Mouse (Mus musculus) yolk sac, embryonic 10.5 days (tissue): Measurements from ENCODE around the gene Nbr1.
"Not testable (repeated sequence)": the region's sequence is repeated elsewhere in the genome, so short reads cannot be mapped to it uniquely, and the experiment has no call there.

Experiments
- DNase-seq: peaks from one replicate; pipeline ENCODE4 v3.0.0-alpha.2; 2017; ENCODE audit warnings: low spot score

Gene Nbr1

DNA sequence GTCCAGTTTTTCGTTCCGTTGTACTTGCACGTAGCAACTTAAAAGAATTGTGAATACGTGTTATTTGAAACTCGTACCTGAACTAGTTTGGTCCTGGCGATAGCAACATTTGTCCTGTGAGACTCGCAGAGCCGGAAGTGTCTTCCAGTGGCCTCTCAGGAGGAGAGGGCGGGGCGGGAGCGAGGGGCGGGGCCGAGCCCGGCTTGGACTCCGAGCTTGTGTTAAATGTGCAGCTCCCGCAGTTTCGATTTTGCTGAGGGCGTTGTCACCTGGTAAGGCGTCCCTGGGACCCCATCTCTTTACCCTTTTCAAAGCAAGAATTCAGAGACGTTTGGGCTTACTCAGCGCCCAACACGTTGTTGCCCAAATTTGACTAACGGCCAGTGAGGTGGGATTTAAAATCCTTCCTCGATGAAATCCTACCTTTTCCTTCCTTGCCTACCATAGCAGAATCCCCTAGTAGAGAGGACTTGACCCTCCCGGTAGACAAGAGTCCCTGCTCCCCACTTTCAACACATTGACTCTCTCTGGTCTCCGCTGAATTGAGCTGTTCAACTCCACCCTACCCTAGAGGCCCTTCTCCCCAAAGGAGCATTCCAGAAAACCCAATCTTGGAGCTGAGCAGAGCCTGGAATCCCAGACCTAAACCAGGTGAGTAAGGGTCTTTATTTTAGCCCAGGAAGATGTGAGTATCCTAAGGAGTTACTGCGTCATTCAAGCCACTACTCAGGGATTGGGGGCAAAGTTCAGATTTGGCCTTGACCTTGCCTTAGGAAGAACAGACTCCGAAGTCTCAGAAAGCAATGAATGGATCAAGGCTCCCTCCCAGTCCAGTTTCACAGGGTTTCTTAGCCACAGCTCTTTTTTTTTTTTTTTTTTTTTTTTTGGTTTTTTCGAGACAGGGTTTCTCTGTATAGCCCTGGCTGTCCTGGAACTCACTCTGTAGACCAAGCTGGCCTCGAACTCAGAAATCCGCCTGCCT, 30.4 kb downstream of the Nbr1 start, which contains the start of gene Tmem106a:
Gene Tmem106a (plus strand): TSS at position 189 of the 982 bp plus-strand sequence.
- DNase-seq: peak; percentile 93

DNA sequence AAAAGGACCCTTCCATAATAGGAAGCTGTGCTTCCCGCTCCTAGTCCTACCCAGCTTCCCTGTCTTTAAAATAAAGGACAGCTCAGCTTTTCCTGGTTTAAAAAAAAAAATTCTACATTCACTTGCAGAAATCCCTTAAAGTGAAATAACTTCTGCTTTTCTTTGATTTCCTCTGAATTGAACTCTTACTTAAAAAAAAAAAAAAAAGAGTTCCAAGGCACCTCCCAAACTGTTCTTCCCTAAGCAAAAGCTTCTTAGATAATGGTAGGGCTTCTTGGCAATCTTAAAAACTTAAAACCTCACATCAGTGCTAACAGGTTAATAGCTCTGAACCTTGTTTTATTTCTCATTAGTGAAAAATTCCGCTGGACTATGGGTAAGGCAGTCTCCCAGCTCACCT, 31.3 kb downstream of the Nbr1 start:
- DNase-seq: no peak

DNA sequence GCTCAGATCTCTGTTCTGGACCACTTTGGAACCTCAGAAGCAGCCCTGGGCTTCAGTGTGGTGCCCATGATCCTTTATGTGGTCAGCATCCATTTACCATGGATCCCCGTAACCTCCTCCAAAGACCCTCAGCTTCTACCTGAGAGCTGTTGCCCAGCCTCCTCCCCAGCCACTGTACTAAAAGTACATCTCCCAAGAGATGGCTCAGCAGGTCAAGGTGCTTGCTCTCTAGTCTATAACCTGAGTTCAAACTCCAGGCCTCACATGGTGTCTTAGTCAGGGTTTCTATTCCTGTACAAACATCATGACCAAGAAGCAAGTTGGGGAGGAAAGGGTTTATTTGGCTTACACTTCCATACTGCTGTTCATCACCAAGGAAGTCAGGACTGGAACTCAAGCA, 33.1 kb downstream of the Nbr1 start:
- DNase-seq: peak; percentile 66

DNA sequence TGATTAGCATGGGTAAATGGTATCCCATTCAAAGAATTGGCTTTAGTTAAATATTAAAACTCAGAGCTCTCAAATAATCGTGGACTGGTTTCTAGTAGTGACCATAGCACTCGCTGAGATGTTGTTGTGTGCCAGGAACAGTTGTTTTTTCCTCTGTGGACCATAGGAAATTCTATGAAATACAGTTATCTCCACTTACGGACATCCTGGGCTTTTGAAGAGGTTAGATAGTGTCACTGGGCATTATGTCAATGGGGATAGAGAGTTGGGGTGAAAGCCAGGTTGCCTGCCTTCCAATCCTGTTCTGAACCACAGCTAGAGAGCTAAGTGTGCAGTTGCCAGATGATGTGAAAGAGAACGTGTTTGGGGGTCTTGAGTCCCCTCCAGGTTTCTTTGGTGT, 33.9 kb downstream of the Nbr1 start:
- no peak for DNase-seq

DNA sequence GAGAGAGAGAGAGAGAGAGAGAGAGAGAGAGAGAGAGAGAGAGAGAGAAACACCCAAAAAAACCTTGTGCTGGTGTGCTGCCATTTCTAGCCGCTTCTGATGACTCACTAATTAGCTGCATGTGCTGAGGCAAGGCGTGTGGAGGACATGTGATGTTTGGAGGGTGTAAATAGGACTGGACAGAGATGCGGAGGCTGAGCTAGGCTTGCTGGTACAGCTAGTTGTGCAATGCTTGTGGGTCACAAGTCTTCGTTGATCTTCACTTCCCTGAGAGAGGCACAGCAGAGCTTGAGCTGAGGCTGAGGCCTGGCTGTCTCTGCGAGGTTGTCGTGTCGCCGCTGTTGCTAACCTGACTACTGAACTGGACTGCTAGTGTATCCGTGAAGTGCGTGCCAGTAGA, 35.7 kb downstream of the Nbr1 start:
- peak; percentile 80 for DNase-seq

DNA sequence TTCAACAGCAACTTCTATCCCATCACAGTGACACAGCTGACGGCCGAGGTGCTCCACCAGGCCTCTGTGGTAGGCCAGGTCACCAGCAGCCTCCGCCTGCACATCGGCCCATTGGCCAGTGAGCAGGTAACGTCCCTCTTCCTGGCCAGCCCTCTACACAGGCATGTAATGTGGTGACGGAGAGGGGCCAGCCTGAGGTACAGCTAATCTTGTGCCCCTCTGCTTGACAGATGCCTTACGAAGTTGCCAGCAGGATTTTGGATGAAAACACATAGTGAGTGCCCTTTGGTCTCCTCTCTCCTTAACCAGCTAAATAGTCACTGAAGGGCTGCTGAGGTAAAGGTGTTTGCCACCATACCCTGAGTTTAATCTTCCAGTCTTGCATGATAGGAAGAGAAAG, 36.9 kb downstream of the Nbr1 start:
- no peak for DNase-seq

DNA sequence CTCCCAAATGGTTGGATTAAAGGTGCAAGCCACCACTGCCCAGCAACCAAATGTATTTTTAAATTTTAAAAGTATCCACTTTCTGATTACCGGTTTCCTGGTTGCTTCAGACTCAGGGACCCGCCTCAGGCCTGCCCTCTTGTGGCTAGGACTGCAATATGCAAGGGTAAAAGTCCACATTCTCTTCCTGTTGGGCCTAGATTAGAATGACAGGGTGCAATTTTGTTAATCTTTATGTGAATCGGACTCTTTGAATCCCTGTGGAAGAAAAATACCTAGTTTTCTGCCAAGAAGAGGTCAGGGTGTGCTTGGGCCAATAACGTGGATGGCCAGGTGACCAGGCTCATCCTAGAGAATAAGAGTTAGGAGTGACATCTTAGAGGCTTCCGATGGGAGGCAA, 37.5 kb downstream of the Nbr1 start:
- DNase-seq: peak; percentile 86

DNA sequence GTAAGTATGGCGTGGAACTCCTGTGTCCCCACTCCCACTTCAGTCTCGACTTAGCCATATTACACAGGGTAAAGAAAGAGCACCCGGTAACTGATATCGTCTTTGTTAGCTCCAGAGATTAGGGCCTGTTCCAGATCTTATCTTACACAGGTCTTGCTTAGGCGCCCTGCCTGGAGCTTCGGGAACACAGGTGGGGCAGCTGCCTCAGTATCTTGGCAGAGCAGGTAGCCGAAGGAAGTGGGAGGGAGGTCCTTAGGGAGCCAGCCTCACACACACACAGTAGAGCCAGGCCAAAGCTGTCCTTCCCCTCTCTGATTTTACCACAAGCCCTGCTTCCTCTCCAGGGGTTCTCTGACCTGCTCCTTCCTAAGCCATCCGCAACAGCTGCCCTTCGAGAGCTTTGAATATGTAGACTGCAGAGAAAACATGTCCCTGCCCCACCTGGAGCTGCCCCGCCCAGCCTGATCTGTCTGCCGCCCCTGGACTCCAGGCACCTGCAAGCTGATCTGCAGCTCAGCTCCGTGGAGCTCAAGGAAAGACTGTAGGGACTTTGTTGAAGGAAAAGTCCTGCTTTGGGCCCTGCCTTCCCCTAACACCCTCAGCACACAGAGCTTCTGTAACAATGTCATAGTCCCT, 38.2 kb downstream of the Nbr1 start:
- DNase-seq: no peak

DNA sequence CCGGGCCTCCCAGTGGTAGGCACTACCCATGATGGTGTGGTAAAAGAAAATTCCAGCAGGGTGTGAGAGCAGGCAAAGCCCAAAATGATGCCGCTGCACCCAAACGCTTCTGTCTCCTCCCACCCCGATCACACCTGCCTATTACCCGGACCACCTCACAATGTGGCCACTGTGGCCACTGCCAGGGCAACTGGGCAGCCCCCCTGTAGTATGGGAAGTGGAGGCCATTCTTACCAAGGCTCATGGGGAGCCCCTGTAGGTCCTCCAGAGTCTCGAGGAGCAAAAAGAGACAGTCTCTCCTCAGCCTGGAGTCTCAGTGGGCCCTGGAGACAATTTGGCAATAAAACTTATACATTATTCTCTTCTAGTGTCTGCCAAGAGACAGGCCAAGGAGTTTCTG, 47.2 kb downstream of the Nbr1 start, which contains the start of gene Gm11634:
Gene Gm11634 (minus strand): TSS at position 101 of the 400 bp plus-strand sequence.
- DNase-seq: no peak

DNA sequence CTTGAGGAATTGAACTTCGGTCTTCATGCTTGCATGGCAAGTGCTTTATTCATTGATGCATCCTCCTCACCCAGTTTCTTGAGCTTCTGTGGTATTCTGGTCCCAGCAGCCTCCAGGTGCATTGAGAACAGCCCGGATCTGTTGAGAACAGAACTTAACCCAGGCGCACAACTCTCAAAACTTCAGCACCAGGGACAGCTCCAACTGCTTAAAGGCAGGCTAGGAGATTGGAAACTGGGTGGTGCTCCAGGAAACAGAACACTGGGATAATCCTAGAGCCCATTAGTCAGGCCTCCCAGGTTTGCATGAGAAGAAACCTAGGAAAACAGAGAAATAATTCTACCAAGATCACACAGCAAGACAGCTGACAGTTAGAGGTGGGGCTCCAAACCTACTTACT, 50.5 kb downstream of the Nbr1 start:
- peak; percentile 70 for DNase-seq

DNA sequence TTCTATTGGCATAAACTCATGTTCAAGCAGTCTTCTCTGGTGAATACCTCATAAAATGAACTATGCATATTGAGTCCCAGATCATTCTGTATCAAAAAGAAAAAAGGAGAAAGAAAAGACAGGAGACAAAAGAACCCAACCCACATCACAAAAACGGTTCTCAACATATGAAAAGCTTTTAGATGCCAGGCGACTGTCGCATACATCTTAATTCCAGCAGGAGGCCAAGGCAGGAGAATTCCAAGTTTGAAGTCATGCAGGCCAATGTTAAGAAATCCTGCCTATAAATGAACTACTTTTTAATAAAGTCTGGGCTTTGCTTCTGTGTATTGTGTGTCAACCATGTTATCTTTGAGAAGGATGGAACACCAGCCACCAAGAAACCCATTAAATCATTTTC, 52.2 kb downstream of the Nbr1 start:
- no peak for DNase-seq

DNA sequence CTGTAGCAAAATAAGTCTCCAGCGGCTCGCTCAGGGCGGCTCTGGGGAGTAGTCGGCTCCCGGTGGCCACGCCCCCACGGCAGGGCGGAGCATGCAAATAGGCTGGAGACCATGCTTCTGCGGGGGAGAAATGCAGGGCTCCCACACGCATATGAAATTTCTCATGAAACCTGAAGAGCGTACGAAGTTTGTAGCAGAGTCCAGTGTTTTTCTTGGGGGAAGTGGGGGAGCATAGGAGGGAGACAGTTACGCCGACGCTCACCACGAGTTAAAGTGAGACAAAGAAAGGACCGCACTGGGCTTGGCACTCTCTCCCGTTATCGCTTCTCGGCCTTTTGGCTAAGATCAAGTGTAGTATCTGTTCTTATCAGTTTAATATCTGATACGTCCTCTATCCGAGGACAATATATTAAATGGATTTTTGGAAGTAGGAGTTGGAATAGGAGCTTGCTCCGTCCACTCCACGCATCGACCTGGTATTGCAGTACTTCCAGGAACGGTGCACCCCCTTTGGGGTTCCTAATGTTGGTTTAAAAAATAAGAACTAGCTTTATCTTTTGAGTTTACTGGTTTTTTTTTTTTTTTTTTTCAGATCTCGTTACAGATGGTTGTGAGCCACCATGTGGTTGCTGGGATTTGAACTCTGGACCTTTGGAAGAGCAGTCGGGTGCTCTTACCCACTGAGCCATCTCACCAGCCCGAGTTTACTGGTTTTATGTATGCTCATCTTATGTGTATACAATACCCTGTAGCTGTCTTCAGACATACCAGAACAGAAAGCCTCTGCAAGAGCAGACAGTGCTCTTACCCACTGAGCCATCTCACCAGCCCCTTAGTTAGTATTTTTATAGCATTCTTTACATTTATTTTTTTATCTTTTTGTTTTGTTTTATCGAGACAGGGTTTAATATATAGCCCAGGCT, 52.8 kb downstream of the Nbr1 start:
- DNase-seq: peak; percentile 89

DNA sequence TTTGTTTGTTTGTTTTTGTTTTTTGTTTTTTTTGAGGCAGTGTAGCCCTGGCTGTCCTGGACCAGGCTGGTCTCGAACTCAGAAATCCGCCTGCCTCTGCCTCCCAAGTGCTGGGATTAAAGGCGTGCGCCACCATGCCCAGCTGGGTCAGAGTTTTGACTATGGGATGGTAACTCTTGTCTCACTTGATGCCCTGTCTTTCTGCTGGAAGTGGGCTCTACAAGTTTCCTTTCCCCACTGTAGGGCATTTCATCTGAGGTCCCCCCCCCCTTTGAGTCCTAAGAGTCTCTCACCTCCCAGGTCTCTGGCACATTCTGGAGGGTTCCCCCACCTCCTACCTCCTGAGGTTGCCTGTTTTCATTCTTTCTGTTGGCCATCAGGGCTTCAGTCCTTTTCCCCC, 55.2 kb downstream of the Nbr1 start:
- not testable (repeated sequence) for DNase-seq

DNA sequence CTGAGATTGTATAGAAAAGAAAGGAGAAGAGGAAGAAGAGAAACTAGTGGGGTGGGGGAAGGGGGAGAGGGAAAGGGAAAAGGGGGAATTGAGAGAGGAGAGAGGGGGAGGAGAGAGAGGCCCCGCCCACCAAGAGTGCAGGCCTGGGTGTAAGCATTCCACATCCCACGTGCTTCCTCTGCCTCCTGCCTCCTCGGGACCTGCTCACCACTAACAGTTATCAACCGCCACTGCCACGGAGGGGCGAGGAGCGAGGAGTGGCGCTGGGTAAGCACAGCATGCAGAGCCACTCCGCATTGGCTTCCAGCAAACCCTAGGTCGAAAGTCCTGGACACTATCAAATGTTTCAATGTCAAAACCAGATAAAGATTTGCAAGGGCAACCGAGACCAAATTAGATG, 58.5 kb downstream of the Nbr1 start:
- DNase-seq: no peak

DNA sequence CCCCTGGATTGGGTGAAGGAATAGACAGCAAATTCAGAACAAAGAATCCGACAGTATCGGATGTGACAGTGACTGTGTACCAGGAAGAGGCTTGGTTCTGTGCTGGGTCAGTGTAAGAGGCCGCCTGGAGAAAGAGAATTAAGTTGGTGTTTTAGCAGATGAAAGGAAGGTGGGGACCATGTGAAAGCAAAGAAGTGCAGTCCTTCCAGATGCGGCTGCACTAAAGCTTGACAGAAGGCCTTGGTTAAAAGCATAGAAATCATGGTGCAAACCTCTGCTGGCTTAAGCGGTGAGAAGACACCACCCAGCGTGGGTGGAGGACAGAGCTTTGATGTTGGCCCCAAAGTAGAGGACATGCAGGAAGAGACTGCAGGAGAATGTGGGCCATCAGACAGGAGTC, 61.6 kb downstream of the Nbr1 start:
- DNase-seq: no peak

DNA sequence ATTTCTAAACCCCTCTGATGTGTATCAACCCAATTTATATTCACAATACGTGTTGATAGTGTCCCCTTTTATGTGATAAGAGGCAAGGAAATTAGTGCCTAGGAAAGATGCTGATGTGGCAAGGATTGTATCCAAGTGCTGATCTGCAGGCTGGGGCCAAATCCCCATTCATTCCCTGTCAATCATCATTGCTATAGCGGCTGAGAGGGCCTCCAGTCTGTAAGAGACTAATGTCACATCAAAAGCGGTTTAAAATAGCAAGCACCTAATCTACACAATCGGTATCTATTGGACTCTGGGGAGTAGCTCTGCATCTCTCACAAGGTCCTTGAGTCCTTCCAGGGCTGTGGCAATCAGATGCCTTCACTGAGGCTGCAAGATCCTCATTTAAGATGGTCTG, 62.2 kb downstream of the Nbr1 start:
- no peak for DNase-seq

DNA sequence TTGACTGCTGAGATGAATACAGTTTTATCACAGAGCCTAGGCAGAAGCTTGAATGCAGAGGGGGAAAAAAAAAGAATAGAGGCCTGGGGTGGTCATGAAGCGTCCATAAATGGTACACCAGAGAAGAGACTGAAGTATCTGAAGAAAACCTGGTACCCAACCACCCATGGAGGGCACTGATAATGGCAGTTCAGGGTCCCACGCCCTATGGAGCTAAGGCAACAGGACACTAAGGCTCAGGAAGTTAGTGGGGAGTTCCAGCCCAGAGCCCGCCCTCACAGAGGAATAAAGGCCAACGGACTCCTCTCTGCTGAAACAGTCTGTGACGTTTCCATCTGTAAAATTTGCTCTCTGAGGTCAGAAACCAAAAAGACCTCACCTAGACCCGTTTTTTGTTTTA, 63.4 kb downstream of the Nbr1 start:
- no peak for DNase-seq

DNA sequence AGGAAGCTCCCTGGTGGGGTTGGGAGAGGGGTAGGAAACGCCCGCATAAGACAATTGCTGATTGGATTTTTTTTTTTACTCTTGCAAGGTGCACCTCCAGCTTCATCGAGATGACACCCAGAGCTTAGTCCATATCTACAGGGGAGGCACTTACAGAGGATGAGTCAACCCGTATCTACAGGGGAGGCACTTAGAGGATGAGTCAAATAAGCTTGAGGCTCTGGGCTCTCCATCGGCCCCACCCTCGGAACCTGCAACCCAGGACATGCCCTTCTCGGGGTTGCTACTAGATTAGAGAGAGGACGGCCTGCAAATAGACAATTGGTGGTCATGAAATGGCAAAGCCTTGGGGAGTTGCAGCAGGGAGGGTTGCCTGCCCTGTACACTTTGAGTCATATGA, 64.2 kb downstream of the Nbr1 start:
- DNase-seq: no peak

DNA sequence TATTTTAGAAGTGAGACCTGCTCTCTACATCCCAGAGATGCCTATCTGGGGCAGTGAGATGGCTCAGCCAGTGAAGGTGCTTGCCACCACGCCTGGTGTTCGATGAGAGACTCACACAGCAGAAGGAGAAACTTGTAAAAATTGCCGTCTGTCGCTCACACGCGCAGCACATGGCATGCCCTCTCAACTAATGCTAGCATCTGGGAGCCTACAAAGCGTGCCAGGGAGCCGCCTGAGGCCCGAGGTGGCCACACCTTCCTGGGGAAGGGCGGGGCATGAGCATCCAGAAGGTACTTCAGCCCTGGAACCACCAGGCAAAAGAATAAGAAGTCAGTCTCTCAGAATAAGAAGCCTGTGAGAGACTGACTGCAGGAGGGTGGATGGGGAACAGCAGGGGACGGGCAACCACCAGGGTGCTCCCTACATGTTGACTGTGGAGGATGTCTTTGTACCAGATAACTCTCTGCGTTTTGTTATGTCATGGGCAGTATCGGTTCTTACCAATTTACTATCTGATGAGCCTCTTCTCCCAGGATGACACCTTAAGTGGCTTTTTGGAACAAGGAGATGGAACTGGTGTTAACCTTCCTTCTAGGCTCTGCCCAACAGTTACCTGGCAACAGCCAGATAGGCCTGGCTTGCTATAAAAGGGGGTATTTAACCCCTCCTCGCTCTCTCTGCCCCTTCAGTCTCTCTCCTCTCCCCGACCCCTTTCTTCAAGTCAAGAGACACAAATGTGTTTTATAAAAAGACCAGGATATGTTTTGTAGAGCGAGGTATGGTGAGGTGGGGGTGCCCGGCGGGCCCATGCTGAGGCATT, 65.2 kb downstream of the Nbr1 start:
- DNase-seq: no peak

DNA sequence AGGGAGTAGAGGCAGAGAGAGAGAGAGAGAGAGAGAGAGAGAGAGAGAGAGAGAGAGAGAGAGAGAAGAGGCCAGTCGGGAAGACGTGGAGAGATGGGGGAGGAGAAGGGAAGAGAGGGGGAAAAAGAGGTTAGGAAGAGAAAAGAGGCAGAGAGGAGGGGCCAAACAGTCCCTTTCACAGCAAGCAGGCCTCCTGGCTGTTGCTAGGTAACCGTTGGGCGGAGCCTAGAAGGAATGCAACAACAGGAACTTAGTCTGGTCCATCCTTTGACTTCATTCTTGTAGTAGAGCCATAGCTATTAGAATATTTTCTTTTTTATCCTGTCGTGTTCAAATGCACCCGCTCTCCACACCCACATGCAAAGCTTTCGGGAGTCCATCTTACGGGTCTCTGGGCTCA, 65.9 kb downstream of the Nbr1 start:
- peak; percentile 69 for DNase-seq

DNA sequence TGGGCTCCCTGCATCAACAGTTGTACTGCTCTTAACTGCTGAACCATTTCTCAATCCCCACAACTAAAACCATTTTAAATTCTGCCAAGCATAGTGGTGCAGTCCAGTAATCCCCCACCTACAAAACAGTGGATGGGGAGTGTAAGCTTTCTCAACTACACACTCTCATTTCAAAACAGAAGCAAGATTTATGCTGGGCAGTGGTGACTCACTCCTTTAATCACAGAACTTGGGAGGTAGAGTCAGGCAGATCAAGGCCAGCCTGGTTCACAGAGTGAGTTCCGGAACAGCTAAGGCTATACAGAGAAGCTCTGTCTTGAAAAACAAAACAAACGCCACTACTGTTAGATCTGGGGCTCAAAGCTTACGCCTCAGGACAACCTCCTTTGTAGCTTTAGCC, 66.6 kb downstream of the Nbr1 start:
- no peak for DNase-seq
